Mouse (Mus musculus) myocyte (in vitro differentiated cells): ENCODE data around the gene Mtmr12. TPM values are rescaled to one million over a fixed set of nuclear protein-coding genes. Genes with fewer than 3 reads are reported as not detected.

Experiments
- H3K27me3 ChIP-seq: one replicate; pipeline ENCODE4 v1.6.1; 2011; ENCODE audit not compliant: control insufficient read depth, insufficient read depth, insufficient read length
- H3K36me3 ChIP-seq: one replicate; pipeline ENCODE4 v1.6.1; 2011; ENCODE audit not compliant: control insufficient read depth, insufficient read depth
- H3K4me2 ChIP-seq: one replicate; pipeline ENCODE4 v1.6.1; 2011; ENCODE audit warnings: low read depth, control low read depth
- H3K4me3 ChIP-seq: one replicate; pipeline ENCODE4 v1.5.1; 2011; ENCODE audit warnings: mild to moderate bottlenecking, control low read depth, moderate library complexity
- H3K79me2 ChIP-seq: one replicate; pipeline ENCODE4 v1.6.1; 2011; ENCODE audit not compliant: control insufficient read depth, insufficient read depth
- H3ac ChIP-seq: one replicate; pipeline ENCODE4 v1.6.1; 2011; ENCODE audit not compliant: control insufficient read depth, insufficient read length
- CEBPB ChIP-seq: IDR thresholded peaks from 2 replicates; pipeline ENCODE4 v1.6.1; 2011; ENCODE audit warnings: mild to moderate bottlenecking, moderate library complexity; ENCODE audit not compliant: poor library complexity, insufficient read depth, severe bottlenecking
- E2F4 ChIP-seq: IDR thresholded peaks from one replicate; pipeline ENCODE4 v1.6.1; 2011; ENCODE audit warnings: mild to moderate bottlenecking, control low read depth, moderate library complexity; ENCODE audit not compliant: insufficient read depth
- MAX ChIP-seq: IDR thresholded peaks from one replicate; pipeline ENCODE4 v1.6.1; 2011; ENCODE audit warnings: low read depth, mild to moderate bottlenecking, control low read depth
- MYOD1 ChIP-seq, 3 experiments: IDR thresholded peaks; one replicate each; pipeline ENCODE4 v1.6.1; 2011; ENCODE audit warnings: control low read depth in 2 of 3, low read depth in 2 of 3, mild to moderate bottlenecking in 2 of 3, moderate library complexity in 1 of 3; ENCODE audit not compliant: insufficient read length in 2 of 3, control insufficient read depth in 1 of 3
- MYOG ChIP-seq, 3 experiments: IDR thresholded peaks; one replicate each; pipeline ENCODE4 v1.6.1; 2011; ENCODE audit warnings: control low read depth in 2 of 3, low read depth in 2 of 3, mild to moderate bottlenecking in 2 of 3; ENCODE audit not compliant: insufficient read length in 2 of 3, control insufficient read depth in 1 of 3, insufficient read depth in 1 of 3
- POLR2A ChIP-seq: IDR thresholded peaks from one replicate; pipeline ENCODE4 v1.6.1; 2011; ENCODE audit warnings: low read depth, mild to moderate bottlenecking, control low read depth, moderate library complexity; ENCODE audit not compliant: insufficient read length
- POLR2AphosphoS2 ChIP-seq: IDR thresholded peaks from one replicate; pipeline ENCODE4 v1.6.1; 2011; ENCODE audit warnings: low read depth, control low read depth; ENCODE audit not compliant: insufficient read length
- REST ChIP-seq: IDR thresholded peaks from one replicate; pipeline ENCODE4 v1.6.1; 2011; ENCODE audit warnings: mild to moderate bottlenecking, control low read depth, moderate library complexity; ENCODE audit not compliant: insufficient read depth, insufficient read length
- SRF ChIP-seq: IDR thresholded peaks from one replicate; pipeline ENCODE4 v1.6.1; 2011; ENCODE audit warnings: low read depth; ENCODE audit not compliant: control insufficient read depth, insufficient read length
- TCF12 ChIP-seq: IDR thresholded peaks from one replicate; pipeline ENCODE4 v1.6.1; 2011; ENCODE audit warnings: mild to moderate bottlenecking, control low read depth; ENCODE audit not compliant: poor library complexity, insufficient read depth, severe bottlenecking
- TCF3 ChIP-seq: IDR thresholded peaks from one replicate; pipeline ENCODE4 v1.6.1; 2011; ENCODE audit warnings: low read depth, control low read depth; ENCODE audit not compliant: insufficient read length
- USF1 ChIP-seq: IDR thresholded peaks from one replicate; pipeline ENCODE4 v1.6.1; 2011; ENCODE audit warnings: low read depth, mild to moderate bottlenecking, control low read depth, moderate library complexity
- polyA plus RNA-seq: library from polyadenylated mRNA; unstranded; fragments of >200 nt; fragmentation: generic; extraction: Trizol; gene quantifications from one replicate; pipeline ENCODE4 v1.2.1, GENCODE M21; 2012; ENCODE audit warnings: missing spikeins

Gene Mtmr12
- polyA plus RNA-seq, 1 experiment, result 6.2 TPM

GRCm38 (mm10) chr15:12240705-12241328, 36.0 kb downstream of the Mtmr12 start:
- Histone ChIP-seq H3K36me3 (peaks cover 47% of the 10 kb centered on the region), H3K4me3 (no peak overlapping the region), H3K79me2 (no peaks in the 10 kb centered on the region), H3K27me3 (no peaks in the 10 kb centered on the region), H3K4me2 (no peak overlapping the region), H3ac (no peak overlapping the region)
- TF ChIP-seq USF1 (no peak), POLR2AphosphoS2 (no peak), CEBPB (no peak), TCF12 (no peak), POLR2A (no peak), MAX (no peak), E2F4 (no peak), REST (no peak), MYOD1 (IDR thresholded peaks at IDR 0.05; ENCODE audit: control insufficient read depth in 1 of 3, insufficient read length in 2 of 3, low read depth in 2 of 3) (no peak), SRF (no peak), MYOG (IDR thresholded peaks at IDR 0.05; ENCODE audit: control insufficient read depth in 1 of 3, insufficient read depth in 1 of 3, insufficient read length in 2 of 3, low read depth in 2 of 3) (no peak), TCF3 (no peak)

GRCm38 (mm10) chr15:12243792-12244191, 39.0 kb downstream of the Mtmr12 start:
- no peak overlapping the region for H3K4me3 ChIP-seq
- no peak overlapping the region for H3K4me2 ChIP-seq
- no peaks in the 10 kb centered on the region for H3K27me3 ChIP-seq
- no peaks in the 10 kb centered on the region for H3K79me2 ChIP-seq
- TF ChIP-seq MYOG (IDR thresholded peaks at IDR 0.05; ENCODE audit: control insufficient read depth in 1 of 3, insufficient read depth in 1 of 3, insufficient read length in 2 of 3, low read depth in 2 of 3) (no peak), POLR2AphosphoS2 (no peak), REST (no peak)
- peaks cover 27% of the 10 kb centered on the region for H3K36me3 ChIP-seq
- no peak overlapping the region for H3ac ChIP-seq

- H3K79me2 ChIP-seq, result no peaks in the 10 kb centered on the region
- peak overlapping the region; percentile 5 for H3K4me2 ChIP-seq
- H3K36me3 ChIP-seq, result peaks cover 10% of the 10 kb centered on the region
- no peak overlapping the region for H3K4me3 ChIP-seq
- TF ChIP-seq POLR2A (no peak), USF1 (no peak), MYOG (IDR thresholded peaks at IDR 0.05; ENCODE audit: control insufficient read depth in 1 of 3, insufficient read depth in 1 of 3, insufficient read length in 2 of 3, low read depth in 2 of 3) (no peak), SRF (no peak), E2F4 (no peak), REST (no peak), TCF12 (no peak), TCF3 (no peak), CEBPB (no peak), MAX (no peak), MYOD1 (IDR thresholded peaks at IDR 0.05; ENCODE audit: control insufficient read depth in 1 of 3, insufficient read length in 2 of 3, low read depth in 2 of 3) (no peak), POLR2AphosphoS2 (no peak)
- H3ac ChIP-seq, result no peak overlapping the region
- H3K27me3 ChIP-seq, result no peaks in the 10 kb centered on the region
Observed at GRCm38 (mm10) chr15:12245580-12246359, 40.9 kb downstream of the Mtmr12 start.

GRCm38 (mm10) chr15:12246360-12247158, 41.7 kb downstream of the Mtmr12 start:
- Histone ChIP-seq H3K27me3 (no peaks in the 10 kb centered on the region), H3K36me3 (peaks cover 9% of the 10 kb centered on the region), H3K4me3 (no peak overlapping the region), H3K4me2 (peak overlapping the region; percentile 5), H3ac (no peak overlapping the region), H3K79me2 (no peaks in the 10 kb centered on the region)
- no peak for TF ChIP-seq TCF12
- TF ChIP-seq USF1, result no peak
- TF ChIP-seq TCF3, result no peak
- no peak for TF ChIP-seq REST
- no peak for TF ChIP-seq MYOG (IDR thresholded peaks at IDR 0.05; ENCODE audit: control insufficient read depth in 1 of 3, insufficient read depth in 1 of 3, insufficient read length in 2 of 3, low read depth in 2 of 3)
- no peak for TF ChIP-seq SRF
- TF ChIP-seq POLR2A, result no peak
- TF ChIP-seq E2F4, result no peak

- Histone ChIP-seq H3K79me2 (no peaks in the 10 kb centered on the region), H3K27me3 (no peaks in the 10 kb centered on the region), H3K4me3 (no peak overlapping the region), H3K4me2 (no peak overlapping the region), H3ac (no peak overlapping the region), H3K36me3 (peaks cover 10% of the 10 kb centered on the region)
- TF ChIP-seq SRF, result no peak
- no peak for TF ChIP-seq MYOG (IDR thresholded peaks at IDR 0.05; ENCODE audit: control insufficient read depth in 1 of 3, insufficient read depth in 1 of 3, insufficient read length in 2 of 3, low read depth in 2 of 3)
- TF ChIP-seq REST, result no peak
- TF ChIP-seq USF1, result no peak
- TF ChIP-seq POLR2A, result no peak
- no peak for TF ChIP-seq E2F4
- TF ChIP-seq MYOD1 (IDR thresholded peaks at IDR 0.05; ENCODE audit: control insufficient read depth in 1 of 3, insufficient read length in 2 of 3, low read depth in 2 of 3), result no peak
- TF ChIP-seq POLR2AphosphoS2, result no peak
- no peak for TF ChIP-seq CEBPB
- TF ChIP-seq TCF3, result no peak
- no peak for TF ChIP-seq TCF12
- no peak for TF ChIP-seq MAX
Observed at GRCm38 (mm10) chr15:12247159-12247603, 42.4 kb downstream of the Mtmr12 start.
